Mouse (Mus musculus): ENCODE results near the gene Ap1m2.
"Not testable (repeated sequence)": the region's sequence is repeated elsewhere in the genome, so short reads cannot be mapped to it uniquely, and the experiment has no call there.

- not testable (repeated sequence) for TF ChIP-seq GATA1 (IDR thresholded peaks at IDR 0.05; ENCODE audit: borderline replicate concordance, low read length); FLI1 (IDR thresholded peaks at IDR 0.05; ENCODE audit: low read length)
These were observed 55.8 kb downstream of the Ap1m2 start for GRCm38 (mm10) chr9:21256349-21256748.

Measured in megakaryocyte, embryonic 14.5 days (primary cell).